Mouse (Mus musculus): ENCODE results near the gene Il17rc. TPM values are rescaled to one million over a fixed set of nuclear protein-coding genes. Genes with fewer than 3 reads are reported as not detected.
A peak's percentile ranks its signal among the peaks of the same experiment; 100 is the strongest.

The Il17rc gene
- polyA plus RNA-seq, 1 experiment from 2014 or later, result 28.3 TPM

GRCm38 (mm10) chr6:113434691-113435090 is 36.5 kb upstream of the Il17rc start:
- Histone ChIP-seq H3K4me2 (ENCODE audit: low read depth, low read length) (no peak overlapping the region), H3K27ac (ENCODE audit: low read length) (no peak overlapping the region), H3K36me3 (ENCODE audit: control insufficient read depth, insufficient read depth, low read length) (no peaks in the 10 kb centered on the region), H3K9ac (ENCODE audit: low read length) (no peak overlapping the region), H3K4me3 (ENCODE audit: low read length) (no peak overlapping the region), H3K4me1 (replicated peaks; ENCODE audit: control insufficient read depth, insufficient read depth, low read length) (no peaks in the 10 kb centered on the region), H3K9me3 (ENCODE audit: control insufficient read depth, low read length) (no peaks in the 10 kb centered on the region), H3K27me3 (ENCODE audit: control insufficient read depth, insufficient read depth, low read depth, low read length) (no peaks in the 10 kb centered on the region)
- 66% methylated on average over 7 of the region's 7 CpGs for WGBS
- no peak for ATAC-seq (ENCODE audit: low read depth)

DNA sequence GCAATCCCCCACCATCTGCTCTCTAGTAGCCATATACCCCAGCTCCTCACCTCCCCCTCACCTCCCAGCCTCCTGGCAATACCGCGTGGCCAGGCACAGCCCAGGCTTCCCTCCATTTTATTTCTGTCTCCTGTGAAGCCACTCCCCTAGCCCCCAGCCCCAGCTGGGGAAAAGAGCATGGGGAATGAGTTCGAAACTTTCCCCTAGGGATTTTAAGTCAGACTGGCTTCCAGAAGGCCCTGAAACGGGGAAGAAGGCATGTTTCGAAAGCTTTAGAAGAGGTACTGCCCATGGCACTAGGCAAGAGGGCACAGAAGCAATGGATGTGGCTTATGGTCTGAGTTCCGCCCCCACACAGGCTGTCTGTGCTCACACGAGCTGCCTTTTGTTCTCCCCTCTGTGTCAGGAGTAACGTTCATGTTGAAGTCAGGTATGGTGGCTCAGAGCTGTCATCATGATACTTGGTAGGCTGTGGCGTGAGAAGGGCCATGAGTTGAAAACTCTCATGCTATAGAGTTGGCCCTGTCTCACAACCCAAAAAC is 35.5 kb upstream of the Il17rc start, which contains the start of gene Cidec:
TSS of gene Cidec (minus strand) at position 97 of the 542 bp plus-strand sequence.
- 75% methylated on average over 9 of the region's 9 CpGs for WGBS
- H3K9ac ChIP-seq (ENCODE audit: low read length), result no peak within 1 kb of the TSS
- H3K9me3 ChIP-seq (ENCODE audit: control insufficient read depth, low read length), result no peaks in the 10 kb centered on the region
- no peaks in the 10 kb centered on the region for H3K27me3 ChIP-seq (ENCODE audit: control insufficient read depth, insufficient read depth, low read depth, low read length)
- no peak within 1 kb of the TSS for H3K4me2 ChIP-seq (ENCODE audit: low read depth, low read length)
- no peak within 1 kb of the TSS for H3K4me3 ChIP-seq (ENCODE audit: low read length)
- H3K27ac ChIP-seq (ENCODE audit: low read length), result no peak within 1 kb of the TSS
- no peaks in the 10 kb centered on the region for H3K4me1 ChIP-seq (replicated peaks; ENCODE audit: control insufficient read depth, insufficient read depth, low read length)
- ATAC-seq (ENCODE audit: low read depth), result no peak
- no peaks in the 10 kb centered on the region for H3K36me3 ChIP-seq (ENCODE audit: control insufficient read depth, insufficient read depth, low read length)

DNA sequence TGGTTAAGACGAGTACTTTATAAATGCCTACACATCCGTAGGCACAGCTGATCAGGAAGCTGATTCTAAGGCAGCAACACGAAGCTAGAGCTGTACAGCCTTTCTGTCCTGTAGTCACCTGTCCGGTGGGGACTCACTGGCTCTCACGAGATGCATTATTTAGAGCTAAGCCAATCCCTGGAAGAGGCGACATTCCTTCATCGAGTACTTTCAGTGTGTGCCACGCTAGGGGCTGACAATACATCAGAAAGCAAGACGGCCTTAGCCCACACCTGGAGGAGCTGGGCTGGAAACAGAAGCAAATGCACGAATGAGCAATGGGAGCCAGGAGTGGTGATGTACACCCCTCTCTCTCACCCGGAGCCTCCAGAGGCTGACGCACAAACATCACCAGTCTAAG is 34.1 kb upstream of the Il17rc start:
- no peaks in the 10 kb centered on the region for H3K9me3 ChIP-seq (ENCODE audit: control insufficient read depth, low read length)
- ATAC-seq (ENCODE audit: low read depth), result no peak
- H3K27ac ChIP-seq (ENCODE audit: low read length), result no peak overlapping the region
- 67% methylated on average over 12 of the region's 12 CpGs for WGBS
- H3K27me3 ChIP-seq (ENCODE audit: control insufficient read depth, insufficient read depth, low read depth, low read length), result no peaks in the 10 kb centered on the region
- no peaks in the 10 kb centered on the region for H3K36me3 ChIP-seq (ENCODE audit: control insufficient read depth, insufficient read depth, low read length)
- H3K4me2 ChIP-seq (ENCODE audit: low read depth, low read length), result no peak overlapping the region
- H3K4me3 ChIP-seq (ENCODE audit: low read length), result no peak overlapping the region
- H3K4me1 ChIP-seq (replicated peaks; ENCODE audit: control insufficient read depth, insufficient read depth, low read length), result no peaks in the 10 kb centered on the region
- H3K9ac ChIP-seq (ENCODE audit: low read length), result no peak overlapping the region

DNA sequence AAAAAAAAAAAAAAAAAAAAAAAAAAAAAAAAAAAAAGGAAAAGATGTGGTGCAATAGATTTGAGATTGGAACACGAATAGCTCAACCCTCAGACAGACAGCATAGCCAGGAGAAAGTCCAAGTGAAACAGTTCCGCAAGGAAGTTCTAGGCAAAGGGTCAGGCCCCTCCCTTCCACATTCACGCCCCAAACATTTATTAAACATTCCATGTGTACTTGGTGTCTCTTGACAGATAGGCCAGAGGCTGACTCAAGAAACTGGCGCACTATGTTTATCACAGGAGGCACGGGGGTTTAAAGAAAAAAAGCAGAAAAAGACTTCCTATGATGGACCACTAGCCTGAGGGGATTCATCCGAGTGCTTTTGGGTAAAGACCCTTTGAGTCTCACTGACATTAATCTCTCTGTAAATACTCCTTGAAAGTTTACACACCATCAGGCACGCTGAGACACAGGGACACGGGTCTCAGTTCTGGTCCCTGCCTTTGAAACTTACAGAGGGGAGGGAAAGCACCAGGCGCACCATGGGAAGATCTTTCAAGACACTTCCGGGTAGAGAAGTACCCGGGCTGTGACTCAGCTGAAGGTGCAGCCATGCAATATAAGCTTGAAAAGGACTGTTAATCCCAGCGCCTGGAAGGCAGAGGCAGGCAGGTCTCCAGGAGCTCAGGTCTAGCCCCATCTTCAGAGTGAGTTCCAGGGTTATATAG is 32.4 kb upstream of the Il17rc start:
- no peak for ATAC-seq (ENCODE audit: low read depth)
- Histone ChIP-seq H3K9me3 (ENCODE audit: control insufficient read depth, low read length) (no peaks in the 10 kb centered on the region), H3K27me3 (ENCODE audit: control insufficient read depth, insufficient read depth, low read depth, low read length) (no peaks in the 10 kb centered on the region), H3K27ac (ENCODE audit: low read length) (no peak overlapping the region), H3K36me3 (ENCODE audit: control insufficient read depth, insufficient read depth, low read length) (no peaks in the 10 kb centered on the region), H3K4me2 (ENCODE audit: low read depth, low read length) (no peak overlapping the region), H3K4me3 (ENCODE audit: low read length) (no peak overlapping the region), H3K4me1 (replicated peaks; ENCODE audit: control insufficient read depth, insufficient read depth, low read length) (peaks cover 5% of the 10 kb centered on the region; the same call in 1 of the 2 replicates), H3K9ac (ENCODE audit: low read length) (no peak overlapping the region)
- 33% methylated on average over 12 of the region's 12 CpGs for WGBS

GRCm38 (mm10) chr6:113440686-113441085 is 30.5 kb upstream of the Il17rc start:
- WGBS, result 84% methylated on average over 3 of the region's 3 CpGs

GRCm38 (mm10) chr6:113441147-113441680 is 30.0 kb upstream of the Il17rc start:
- no peaks in the 10 kb centered on the region for H3K27me3 ChIP-seq (ENCODE audit: control insufficient read depth, insufficient read depth, low read depth, low read length)
- no peak overlapping the region for H3K4me2 ChIP-seq (ENCODE audit: low read depth, low read length)
- 0 out of 2 replicates have a peak, but pooled peaks have one; percentile 50 for ATAC-seq (ENCODE audit: low read depth)
- H3K9ac ChIP-seq (ENCODE audit: low read length), result no peak overlapping the region
- H3K36me3 ChIP-seq (ENCODE audit: control insufficient read depth, insufficient read depth, low read length), result peaks cover 5% of the 10 kb centered on the region; the same call in 1 of the 2 replicates
- H3K4me3 ChIP-seq (ENCODE audit: low read length), result no peak overlapping the region
- no peak overlapping the region for H3K27ac ChIP-seq (ENCODE audit: low read length)
- WGBS, result 59% methylated on average over 7 of the region's 7 CpGs
- H3K9me3 ChIP-seq (ENCODE audit: control insufficient read depth, low read length), result no peaks in the 10 kb centered on the region
- H3K4me1 ChIP-seq (replicated peaks; ENCODE audit: control insufficient read depth, insufficient read depth, low read length), result peaks cover 8% of the 10 kb centered on the region; the same call in 1 of the 2 replicates

More at GRCm38 (mm10) chr6:113440686-113441085, 30.5 kb upstream of the Il17rc start:
- H3K9ac ChIP-seq (ENCODE audit: low read length), result no peak overlapping the region
- no peaks in the 10 kb centered on the region for H3K9me3 ChIP-seq (ENCODE audit: control insufficient read depth, low read length)
- H3K4me1 ChIP-seq (replicated peaks; ENCODE audit: control insufficient read depth, insufficient read depth, low read length), result peaks cover 8% of the 10 kb centered on the region; the same call in 1 of the 2 replicates
- peaks cover 3% of the 10 kb centered on the region; the same call in 1 of the 2 replicates for H3K36me3 ChIP-seq (ENCODE audit: control insufficient read depth, insufficient read depth, low read length)
- no peak for ATAC-seq (ENCODE audit: low read depth)
- H3K4me3 ChIP-seq (ENCODE audit: low read length), result no peak overlapping the region
- no peaks in the 10 kb centered on the region for H3K27me3 ChIP-seq (ENCODE audit: control insufficient read depth, insufficient read depth, low read depth, low read length)
- no peak overlapping the region for H3K27ac ChIP-seq (ENCODE audit: low read length)
- no peak overlapping the region for H3K4me2 ChIP-seq (ENCODE audit: low read depth, low read length)

- 0 out of 2 replicates have a peak overlapping the region, but pooled peaks have one; percentile 0 for H3K27ac ChIP-seq (ENCODE audit: low read length)
- ATAC-seq (ENCODE audit: low read depth), result no peak
Measured at GRCm38 (mm10) chr6:113442087-113442441, 29.2 kb upstream of the Il17rc start.

DNA sequence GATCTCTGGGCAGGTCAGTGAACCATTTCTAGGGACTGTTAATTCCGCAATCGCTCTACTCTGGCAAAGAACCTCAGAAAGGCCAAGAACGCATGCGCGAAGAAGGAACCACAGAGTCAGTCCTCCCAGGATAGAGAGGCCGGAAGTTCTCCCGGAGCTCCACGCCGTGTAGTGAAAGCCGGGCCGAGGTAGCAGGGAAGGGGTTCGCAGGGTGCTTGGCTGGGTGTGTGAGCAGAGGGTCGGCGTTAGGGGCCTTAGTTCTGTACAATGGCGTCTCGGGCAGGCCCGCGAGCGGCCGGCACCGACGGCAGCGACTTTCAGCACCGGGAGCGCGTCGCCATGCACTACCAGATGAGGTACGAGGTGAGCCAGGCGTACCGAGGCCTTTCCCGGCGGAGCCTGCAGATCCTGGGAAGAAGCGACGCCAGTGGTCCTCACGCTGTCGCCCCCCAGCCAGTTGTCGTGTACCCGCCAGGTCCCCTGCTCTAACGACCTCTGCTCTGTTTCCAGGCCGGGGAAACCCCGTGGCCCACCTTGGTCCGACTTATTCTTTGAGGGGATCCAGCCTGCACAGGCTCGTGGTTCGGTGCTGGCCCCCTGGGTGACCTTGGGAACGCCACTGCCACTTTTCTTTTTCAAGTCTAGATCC is 28.7 kb upstream of the Il17rc start, which contains the start of gene Jagn1:
TSS of gene Jagn1 (plus strand) at position 128 of the 649 bp plus-strand sequence.
- Histone ChIP-seq H3K9ac (ENCODE audit: low read length) (peak within 1 kb of the TSS; percentile 93), H3K4me1 (replicated peaks; ENCODE audit: control insufficient read depth, insufficient read depth, low read length) (peaks cover 8% of the 10 kb centered on the region; the same call in 1 of the 2 replicates), H3K27me3 (ENCODE audit: control insufficient read depth, insufficient read depth, low read depth, low read length) (no peaks in the 10 kb centered on the region), H3K4me3 (ENCODE audit: low read length) (peak within 1 kb of the TSS; percentile 91), H3K36me3 (ENCODE audit: control insufficient read depth, insufficient read depth, low read length) (peaks cover 9% of the 10 kb centered on the region), H3K4me2 (ENCODE audit: low read depth, low read length) (peak within 1 kb of the TSS; percentile 85), H3K9me3 (ENCODE audit: control insufficient read depth, low read length) (no peaks in the 10 kb centered on the region), H3K27ac (ENCODE audit: low read length) (0 out of 2 replicates have a peak within 1 kb of the TSS, but pooled peaks have one; percentile 0)
- peak; percentile 93 for ATAC-seq (ENCODE audit: low read depth)
- under 1% methylated on average over 45 of the region's 45 CpGs for WGBS

More at GRCm38 (mm10) chr6:113442087-113442441, 29.2 kb upstream of the Il17rc start:
- peaks cover 5% of the 10 kb centered on the region for H3K36me3 ChIP-seq (ENCODE audit: control insufficient read depth, insufficient read depth, low read length)
- no peaks in the 10 kb centered on the region for H3K27me3 ChIP-seq (ENCODE audit: control insufficient read depth, insufficient read depth, low read depth, low read length)
- H3K9ac ChIP-seq (ENCODE audit: low read length), result peak overlapping the region; percentile 93
- no peaks in the 10 kb centered on the region for H3K9me3 ChIP-seq (ENCODE audit: control insufficient read depth, low read length)
- WGBS, result 39% methylated on average over 9 of the region's 9 CpGs
- peak overlapping the region; percentile 91 for H3K4me3 ChIP-seq (ENCODE audit: low read length)
- peak overlapping the region; percentile 85 for H3K4me2 ChIP-seq (ENCODE audit: low read depth, low read length)
- H3K4me1 ChIP-seq (replicated peaks; ENCODE audit: control insufficient read depth, insufficient read depth, low read length), result peaks cover 8% of the 10 kb centered on the region; the same call in 1 of the 2 replicates

DNA sequence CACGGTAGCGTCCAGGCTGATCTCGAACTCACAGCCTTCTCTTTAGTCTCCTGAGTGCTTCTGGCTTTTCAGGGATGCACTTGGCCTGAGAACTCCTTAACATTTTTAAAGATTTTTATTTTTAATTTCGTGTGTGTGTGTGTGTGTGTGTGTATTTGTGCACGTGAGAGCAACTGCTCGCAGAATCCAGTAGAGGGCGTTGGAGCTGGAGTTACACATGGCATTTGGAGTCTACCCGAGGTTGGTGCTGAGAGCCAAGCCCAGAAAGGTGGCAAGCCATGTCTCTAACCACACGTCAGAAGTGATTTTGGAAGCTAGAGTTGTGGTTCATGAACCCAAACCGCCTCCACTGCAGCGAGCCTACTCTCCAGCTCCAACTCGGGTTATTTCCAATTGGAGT is 28.1 kb upstream of the Il17rc start:
- peak overlapping the region; percentile 93 for H3K9ac ChIP-seq (ENCODE audit: low read length)
- WGBS, result 41% methylated on average over 12 of the region's 12 CpGs
- H3K36me3 ChIP-seq (ENCODE audit: control insufficient read depth, insufficient read depth, low read length), result peaks cover 14% of the 10 kb centered on the region
- H3K4me2 ChIP-seq (ENCODE audit: low read depth, low read length), result peak overlapping the region; percentile 85
- H3K4me1 ChIP-seq (replicated peaks; ENCODE audit: control insufficient read depth, insufficient read depth, low read length), result peaks cover 8% of the 10 kb centered on the region; the same call in 1 of the 2 replicates
- peak overlapping the region; percentile 91 for H3K4me3 ChIP-seq (ENCODE audit: low read length)
- no peak overlapping the region for H3K27ac ChIP-seq (ENCODE audit: low read length)
- no peaks in the 10 kb centered on the region for H3K27me3 ChIP-seq (ENCODE audit: control insufficient read depth, insufficient read depth, low read depth, low read length)
- H3K9me3 ChIP-seq (ENCODE audit: control insufficient read depth, low read length), result no peaks in the 10 kb centered on the region
- ATAC-seq (ENCODE audit: low read depth), result no peak
